Mouse (Mus musculus): ENCODE results near the gene Slc31a2. TPM values are rescaled to one million over a fixed set of nuclear protein-coding genes. Genes with fewer than 3 reads are reported as not detected.

The Slc31a2 gene
- polyA plus RNA-seq, 1 experiment, result 4.2 TPM

GRCm38 (mm10) chr4:62230769-62231168 is 31.6 kb upstream of the Slc31a2 start, which contains the start of gene Zfp37:
Gene Zfp37 (minus strand): TSS chr4:62231047.
- Histone ChIP-seq H3K27me3 (ENCODE audit: control insufficient read depth, insufficient read depth, insufficient read length) (no peaks in the 10 kb centered on the region), H3K4me2 (ENCODE audit: low read depth) (no peak within 1 kb of the TSS), H3ac (ENCODE audit: control insufficient read depth, insufficient read length) (no peak within 1 kb of the TSS), H3K4me3 (no peak within 1 kb of the TSS), H3K36me3 (ENCODE audit: control insufficient read depth, insufficient read depth) (no peaks in the 10 kb centered on the region), H3K79me2 (ENCODE audit: control insufficient read depth, insufficient read depth) (no peaks in the 10 kb centered on the region)
- no peak for TF ChIP-seq MYOG (IDR thresholded peaks at IDR 0.05; ENCODE audit: control insufficient read depth in 1 of 3, insufficient read depth in 1 of 3, insufficient read length in 2 of 3, low read depth in 2 of 3)

- H3K4me3 ChIP-seq, result no peak overlapping the region
- no peaks in the 10 kb centered on the region for H3K36me3 ChIP-seq (ENCODE audit: control insufficient read depth, insufficient read depth)
- H3K27me3 ChIP-seq (ENCODE audit: control insufficient read depth, insufficient read depth, insufficient read length), result no peaks in the 10 kb centered on the region
- no peak overlapping the region for H3K4me2 ChIP-seq (ENCODE audit: low read depth)
- no peak for TF ChIP-seq TCF3 (IDR thresholded peaks at IDR 0.05; ENCODE audit: insufficient read length, low read depth)
- no peak for TF ChIP-seq MYOD1 (IDR thresholded peaks at IDR 0.05; ENCODE audit: control insufficient read depth in 1 of 3, insufficient read length in 2 of 3, low read depth in 2 of 3)
- no peak overlapping the region for H3ac ChIP-seq (ENCODE audit: control insufficient read depth, insufficient read length)
- no peaks in the 10 kb centered on the region for H3K79me2 ChIP-seq (ENCODE audit: control insufficient read depth, insufficient read depth)
These were observed 21.8 kb upstream of the Slc31a2 start for GRCm38 (mm10) chr4:62240586-62240985.

DNA sequence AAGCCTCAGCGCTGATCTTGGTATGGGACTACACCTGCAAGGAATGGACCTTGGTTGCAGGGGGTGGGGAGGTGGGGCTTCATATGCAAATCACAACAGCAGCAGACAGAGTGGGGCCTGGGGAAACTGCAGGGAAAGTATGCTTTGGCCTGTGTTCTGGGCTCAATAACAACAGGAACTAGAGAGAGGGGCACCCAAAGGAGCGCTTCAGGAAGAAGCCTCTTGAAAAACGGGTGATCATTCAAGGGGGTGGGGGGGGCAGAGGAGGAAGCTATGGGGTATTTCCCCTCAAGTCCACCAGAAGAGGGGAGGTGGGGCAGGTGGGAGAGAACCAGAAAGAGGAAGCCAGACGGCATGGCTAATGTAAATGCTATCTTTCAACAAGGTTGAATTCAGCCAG is 14.0 kb upstream of the Slc31a2 start:
- no peak overlapping the region for H3ac ChIP-seq (ENCODE audit: control insufficient read depth, insufficient read length)
- H3K27me3 ChIP-seq (ENCODE audit: control insufficient read depth, insufficient read depth, insufficient read length), result no peaks in the 10 kb centered on the region
- no peaks in the 10 kb centered on the region for H3K79me2 ChIP-seq (ENCODE audit: control insufficient read depth, insufficient read depth)
- no peak for TF ChIP-seq TCF3 (IDR thresholded peaks at IDR 0.05; ENCODE audit: insufficient read length, low read depth)
- TF ChIP-seq MAX (IDR thresholded peaks at IDR 0.05; ENCODE audit: low read depth), result no peak
- TF ChIP-seq MYOD1 (IDR thresholded peaks at IDR 0.05; ENCODE audit: control insufficient read depth in 1 of 3, insufficient read length in 2 of 3, low read depth in 2 of 3), result no peak
- TF ChIP-seq USF1 (IDR thresholded peaks at IDR 0.05; ENCODE audit: low read depth), result no peak
- no peak for TF ChIP-seq POLR2AphosphoS2 (IDR thresholded peaks at IDR 0.05; ENCODE audit: insufficient read length, low read depth)
- TF ChIP-seq REST (IDR thresholded peaks at IDR 0.05; ENCODE audit: insufficient read depth, insufficient read length), result no peak
- TF ChIP-seq TCF12 (IDR thresholded peaks at IDR 0.05; ENCODE audit: insufficient read depth, poor library complexity, severe bottlenecking), result no peak
- no peak for TF ChIP-seq CEBPB (IDR thresholded peaks at IDR 0.05; ENCODE audit: insufficient read depth, poor library complexity, severe bottlenecking)
- TF ChIP-seq E2F4 (IDR thresholded peaks at IDR 0.05; ENCODE audit: insufficient read depth), result no peak
- TF ChIP-seq POLR2A (IDR thresholded peaks at IDR 0.05; ENCODE audit: insufficient read length, low read depth), result no peak
- TF ChIP-seq MYOG (IDR thresholded peaks at IDR 0.05; ENCODE audit: control insufficient read depth in 1 of 3, insufficient read depth in 1 of 3, insufficient read length in 2 of 3, low read depth in 2 of 3), result no peak
- TF ChIP-seq SRF (IDR thresholded peaks at IDR 0.05; ENCODE audit: control insufficient read depth, insufficient read length, low read depth), result no peak
- H3K36me3 ChIP-seq (ENCODE audit: control insufficient read depth, insufficient read depth), result no peaks in the 10 kb centered on the region
- H3K4me2 ChIP-seq (ENCODE audit: low read depth), result no peak overlapping the region
- no peak overlapping the region for H3K4me3 ChIP-seq

DNA sequence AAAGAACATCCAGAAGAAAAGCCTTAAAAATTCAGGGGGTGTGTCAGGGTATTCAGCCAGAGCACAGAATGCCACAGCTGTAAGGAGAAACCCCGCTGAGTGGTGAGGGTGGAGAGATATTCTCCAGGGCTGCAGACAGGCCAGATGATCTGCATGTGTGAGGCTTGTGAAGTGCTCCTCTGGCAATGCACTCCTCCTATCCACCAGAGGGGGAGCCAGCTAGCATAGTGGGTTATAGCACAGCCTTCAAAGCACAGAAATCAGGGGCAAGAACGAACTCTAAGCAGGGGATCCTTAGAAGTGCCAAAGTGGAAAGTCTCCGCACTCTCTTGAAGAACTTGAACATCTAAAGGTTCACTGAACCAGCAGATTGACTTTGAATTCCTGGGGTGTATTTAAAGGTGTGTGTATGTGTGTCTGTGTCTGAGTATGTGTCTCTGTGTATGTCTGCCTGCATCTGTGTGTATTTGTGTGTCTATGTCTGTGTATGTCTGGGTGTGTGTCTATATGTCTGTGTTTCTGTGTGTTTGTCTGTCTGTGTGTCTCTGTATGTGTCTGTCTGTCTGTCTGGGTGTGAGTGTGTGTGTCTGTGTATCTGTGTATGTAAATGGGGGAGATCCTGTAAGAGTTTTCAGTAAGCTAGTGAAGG is 11.3 kb upstream of the Slc31a2 start:
- Histone ChIP-seq H3K27me3 (ENCODE audit: control insufficient read depth, insufficient read depth, insufficient read length) (no peaks in the 10 kb centered on the region), H3K4me3 (no peak overlapping the region), H3K79me2 (ENCODE audit: control insufficient read depth, insufficient read depth) (no peaks in the 10 kb centered on the region), H3ac (ENCODE audit: control insufficient read depth, insufficient read length) (no peak overlapping the region), H3K36me3 (ENCODE audit: control insufficient read depth, insufficient read depth) (no peaks in the 10 kb centered on the region), H3K4me2 (ENCODE audit: low read depth) (no peak overlapping the region)
- TF ChIP-seq POLR2AphosphoS2 (IDR thresholded peaks at IDR 0.05; ENCODE audit: insufficient read length, low read depth) (no peak), TCF3 (IDR thresholded peaks at IDR 0.05; ENCODE audit: insufficient read length, low read depth) (no peak)

DNA sequence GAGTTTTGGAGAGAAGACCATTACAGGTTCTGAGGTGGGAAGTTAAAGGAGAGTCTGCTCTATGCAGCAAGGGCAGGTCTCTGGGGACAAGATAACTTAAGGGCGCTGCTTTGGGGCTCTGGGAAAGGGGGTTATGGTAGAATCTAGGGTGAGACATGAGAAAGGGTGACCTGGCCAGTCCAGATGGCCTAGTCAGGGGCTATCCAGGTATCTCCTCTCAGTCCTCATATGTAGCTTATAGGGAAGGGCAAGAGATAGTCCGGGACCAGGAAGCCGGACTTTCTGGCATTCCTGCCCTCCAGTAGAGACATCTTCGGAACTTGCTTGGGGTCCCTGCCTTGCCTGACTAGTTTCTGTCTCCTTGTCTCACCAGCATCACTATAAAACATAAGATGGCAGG is 10.6 kb upstream of the Slc31a2 start:
- H3K36me3 ChIP-seq (ENCODE audit: control insufficient read depth, insufficient read depth), result no peaks in the 10 kb centered on the region
- no peak overlapping the region for H3ac ChIP-seq (ENCODE audit: control insufficient read depth, insufficient read length)
- no peak overlapping the region for H3K4me2 ChIP-seq (ENCODE audit: low read depth)
- no peak for TF ChIP-seq TCF3 (IDR thresholded peaks at IDR 0.05; ENCODE audit: insufficient read length, low read depth)
- TF ChIP-seq CEBPB (IDR thresholded peaks at IDR 0.05; ENCODE audit: insufficient read depth, poor library complexity, severe bottlenecking), result no peak
- no peak for TF ChIP-seq REST (IDR thresholded peaks at IDR 0.05; ENCODE audit: insufficient read depth, insufficient read length)
- TF ChIP-seq MYOG (IDR thresholded peaks at IDR 0.05; ENCODE audit: control insufficient read depth in 1 of 3, insufficient read depth in 1 of 3, insufficient read length in 2 of 3, low read depth in 2 of 3), result no peak
- no peak for TF ChIP-seq MYOD1 (IDR thresholded peaks at IDR 0.05; ENCODE audit: control insufficient read depth in 1 of 3, insufficient read length in 2 of 3, low read depth in 2 of 3)
- TF ChIP-seq E2F4 (IDR thresholded peaks at IDR 0.05; ENCODE audit: insufficient read depth), result no peak
- no peak for TF ChIP-seq MAX (IDR thresholded peaks at IDR 0.05; ENCODE audit: low read depth)
- no peaks in the 10 kb centered on the region for H3K27me3 ChIP-seq (ENCODE audit: control insufficient read depth, insufficient read depth, insufficient read length)
- H3K4me3 ChIP-seq, result no peak overlapping the region
- H3K79me2 ChIP-seq (ENCODE audit: control insufficient read depth, insufficient read depth), result no peaks in the 10 kb centered on the region

- H3K4me2 ChIP-seq (ENCODE audit: low read depth), result no peak overlapping the region
- H3K27me3 ChIP-seq (ENCODE audit: control insufficient read depth, insufficient read depth, insufficient read length), result no peaks in the 10 kb centered on the region
- no peak overlapping the region for H3K4me3 ChIP-seq
- H3K79me2 ChIP-seq (ENCODE audit: control insufficient read depth, insufficient read depth), result no peaks in the 10 kb centered on the region
- no peak overlapping the region for H3ac ChIP-seq (ENCODE audit: control insufficient read depth, insufficient read length)
- H3K36me3 ChIP-seq (ENCODE audit: control insufficient read depth, insufficient read depth), result no peaks in the 10 kb centered on the region
- no peak for TF ChIP-seq POLR2AphosphoS2 (IDR thresholded peaks at IDR 0.05; ENCODE audit: insufficient read length, low read depth)
- TF ChIP-seq TCF3 (IDR thresholded peaks at IDR 0.05; ENCODE audit: insufficient read length, low read depth), result no peak
- no peak for TF ChIP-seq TCF12 (IDR thresholded peaks at IDR 0.05; ENCODE audit: insufficient read depth, poor library complexity, severe bottlenecking)
- no peak for TF ChIP-seq CEBPB (IDR thresholded peaks at IDR 0.05; ENCODE audit: insufficient read depth, poor library complexity, severe bottlenecking)
These were observed 7.8 kb upstream of the Slc31a2 start for GRCm38 (mm10) chr4:62254551-62254950.
